ENCODE assay signal across 27 mouse cellular contexts in genomic region chr13:12831769-12832168, GRCm38 (mm10). TPM values are rescaled to one million over a fixed set of nuclear protein-coding genes. Genes with fewer than 3 reads are reported as not detected.
"Had no signal": no experiment of that assay in that cellular context is flagged by ENCODE, and none has a peak within 500 bp of the region (broad histone marks: within the 10 kb centered on the region; RNA-seq: fewer than 3 reads in every experiment).

No protein-coding gene starts in this region.

- ATAC-seq: intestine, embryonic 16.5 days; liver, embryonic 12.5 days had no signal

- H3K27ac ChIP-seq: kidney, postnatal 0 days; layer of hippocampus, adult 2 months; limb, embryonic 10.5 days; limb, embryonic 13.5 days; liver, embryonic 12.5 days; liver, embryonic 15.5 days; lung, embryonic 15.5 days; neural tube, embryonic 12.5 days; neural tube, embryonic 15.5 days; stomach, postnatal 0 days had no signal

- DNase-seq: kidney, adult 18-20 months; kidney, postnatal 25 days; layer of hippocampus, adult 9-11 months; liver; lung, adult 18-20 months; lung, postnatal 10 days; lung, postnatal 36 days; right cerebral cortex, adult 18-20 months; right cerebral cortex, postnatal 14 days; right cerebral cortex, postnatal 4 days; thymus, postnatal 25 days had no signal

- H3K4me3 ChIP-seq: layer of hippocampus, adult 2 months; limb, embryonic 10.5 days; limb, embryonic 13.5 days; liver, embryonic 12.5 days; liver, embryonic 15.5 days; lung, embryonic 15.5 days; megakaryocyte, embryonic 14.5 days; myocyte; neural tube, embryonic 12.5 days; neural tube, embryonic 15.5 days had no signal

- H3K4me1 ChIP-seq: limb, embryonic 10.5 days; limb, embryonic 13.5 days; liver, embryonic 12.5 days; liver, embryonic 15.5 days; lung, embryonic 15.5 days; megakaryocyte, embryonic 14.5 days; neural tube, embryonic 12.5 days; neural tube, embryonic 15.5 days had no signal

- H3K36me3 ChIP-seq: limb, embryonic 10.5 days; limb, embryonic 13.5 days; liver, embryonic 12.5 days; liver, embryonic 15.5 days; neural tube, embryonic 12.5 days; neural tube, embryonic 15.5 days had no signal

- H3K4me2 ChIP-seq: limb, embryonic 13.5 days; liver, embryonic 12.5 days; liver, embryonic 15.5 days; lung, embryonic 15.5 days; neural tube, embryonic 12.5 days; neural tube, embryonic 15.5 days had no signal

- H3K27me3 ChIP-seq: limb, embryonic 13.5 days; liver, embryonic 12.5 days; liver, embryonic 15.5 days; lung, embryonic 15.5 days; megakaryocyte, embryonic 14.5 days; neural tube, embryonic 12.5 days; neural tube, embryonic 15.5 days had no signal

- H3K9ac ChIP-seq: limb, embryonic 13.5 days; liver, embryonic 12.5 days; liver, embryonic 15.5 days; lung, embryonic 15.5 days; neural tube, embryonic 12.5 days; neural tube, embryonic 15.5 days had no signal

RNA-seq across cellular contexts. Expression of gene Prl2c3, which starts 31.9 kb away (rescaled TPM):
- polyA plus RNA-seq: intestine, embryonic 16.5 days; kidney, postnatal 0 days; large intestine, adult 2 months; limb, embryonic 10.5 days; limb, embryonic 13.5 days; liver, embryonic 12.5 days; liver, embryonic 15.5 days; neural tube, embryonic 12.5 days; neural tube, embryonic 15.5 days; stomach, embryonic 14.5 days; thymus, postnatal 0 days had no signal
